Mouse (Mus musculus) MEL (cell line): Measurements from ENCODE around the gene Abca13. TPM values are rescaled to one million over a fixed set of nuclear protein-coding genes. Genes with fewer than 3 reads are reported as not detected.

ENCODE experiments used
- DNase-seq: peaks from one replicate; pipeline ENCODE4 v3.0.0; 2011; ENCODE audit warnings: low read depth, low spot score
- H3K27ac ChIP-seq: 2 replicates; pipeline ENCODE4 v1.5.1; 2012; ENCODE audit warnings: low read depth, mild to moderate bottlenecking, control low read depth, low read length, moderate library complexity; ENCODE audit not compliant: control insufficient read depth
- H3K27me3 ChIP-seq, 2 experiments: fragments of 150-350 bp in 1 of 2; sonication (generic) in 1 of 2; 2 replicates each; pipeline ENCODE4 v1.6.1; 2012; ENCODE audit warnings: low read length in 2 of 2, mild to moderate bottlenecking in 2 of 2, improper control_type of control experiment in 1 of 2, moderate library complexity in 1 of 2; ENCODE audit not compliant: insufficient read depth in 2 of 2, control insufficient read depth in 1 of 2
- H3K36me3 ChIP-seq, 2 experiments: 2 replicates each; pipeline ENCODE4 v1.6.1; 2012 to 2014; ENCODE audit warnings: low read length in 2 of 2, improper control_type of control experiment in 1 of 2, inconsistent platforms in 1 of 2, mild to moderate bottlenecking in 1 of 2; ENCODE audit not compliant: insufficient read depth in 2 of 2, control insufficient read depth in 1 of 2
- H3K4me1 ChIP-seq, 2 experiments: fragments of 150-350 bp in 1 of 2; sonication (generic) in 1 of 2; 2 replicates each; pipeline ENCODE4 v1.6.1; 2012; ENCODE audit warnings: low read length in 2 of 2, improper control_type of control experiment in 1 of 2, mild to moderate bottlenecking in 1 of 2; ENCODE audit not compliant: insufficient read depth in 2 of 2, control insufficient read depth in 1 of 2
- H3K4me3 ChIP-seq, 2 experiments: fragments of 150-350 bp in 1 of 2; sonication (generic) in 1 of 2; 2 replicates each; pipeline ENCODE4 v1.5.1; 2012; ENCODE audit warnings: low read depth in 2 of 2, low read length in 2 of 2, mild to moderate bottlenecking in 2 of 2, moderate library complexity in 2 of 2, control low read depth in 1 of 2, improper control_type of control experiment in 1 of 2; ENCODE audit not compliant: control insufficient read depth in 1 of 2, insufficient read depth in 1 of 2
- H3K79me2 ChIP-seq: 2 replicates; pipeline ENCODE4 v1.6.1; 2012; ENCODE audit warnings: mild to moderate bottlenecking, low read length, moderate library complexity; ENCODE audit not compliant: control insufficient read depth, poor library complexity, insufficient read depth
- H3K9ac ChIP-seq: 2 replicates; pipeline ENCODE4 v1.6.1; 2012; ENCODE audit warnings: low read depth, mild to moderate bottlenecking, control low read depth, low read length, moderate library complexity; ENCODE audit not compliant: control insufficient read depth, poor library complexity, severe bottlenecking
- H3K9me3 ChIP-seq: fragments of 150-350 bp; sonication (generic); replicated peaks from 2 replicates; pipeline ENCODE4 v1.6.1; 2012; ENCODE audit warnings: mild to moderate bottlenecking, low read length, improper control_type of control experiment, moderate library complexity; ENCODE audit not compliant: insufficient read depth
- CHD1 ChIP-seq: IDR thresholded peaks from 2 replicates; pipeline ENCODE4 v1.6.1; 2012; ENCODE audit warnings: low read depth, mild to moderate bottlenecking, inconsistent platforms, low read length, improper control_type of control experiment
- CHD2 ChIP-seq: IDR thresholded peaks from 2 replicates; pipeline ENCODE4 v1.6.1; 2011; ENCODE audit warnings: low read length, improper control_type of control experiment
- E2F4 ChIP-seq: IDR thresholded peaks from 2 replicates; pipeline ENCODE4 v1.6.1; 2011; ENCODE audit warnings: low read depth, low read length, improper control_type of control experiment, borderline replicate concordance
- EP300 ChIP-seq, 2 experiments: IDR thresholded peaks; 2 replicates each; pipeline ENCODE4 v1.6.1; 2011; ENCODE audit warnings: improper control_type of control experiment in 2 of 2, low read length in 2 of 2, low read depth in 1 of 2, mild to moderate bottlenecking in 1 of 2
- GABPA ChIP-seq: IDR thresholded peaks from 2 replicates; pipeline ENCODE4 v1.6.1; 2012; ENCODE audit warnings: low read depth, mild to moderate bottlenecking, inconsistent platforms, low read length, improper control_type of control experiment, moderate library complexity
- GATA1 ChIP-seq: IDR thresholded peaks from 2 replicates; pipeline ENCODE4 v1.6.1; 2011; ENCODE audit warnings: low read depth, low read length, improper control_type of control experiment
- HCFC1 ChIP-seq: IDR thresholded peaks from 2 replicates; pipeline ENCODE4 v1.6.1; 2012; ENCODE audit warnings: low read depth, mild to moderate bottlenecking, inconsistent platforms, low read length, improper control_type of control experiment, moderate library complexity
- JUND ChIP-seq: IDR thresholded peaks from 2 replicates; pipeline ENCODE4 v1.6.1; 2011; ENCODE audit warnings: low read depth, mild to moderate bottlenecking, improper control_type of control experiment, low read length
- KAT2A ChIP-seq: conservative IDR thresholded peaks from 2 replicates; pipeline ENCODE4 v1.6.1; 2012; ENCODE audit warnings: low read depth, low read length, improper control_type of control experiment, inconsistent platforms
- MAFK ChIP-seq: IDR thresholded peaks from 2 replicates; pipeline ENCODE4 v1.6.1; 2011; ENCODE audit warnings: low read depth, mild to moderate bottlenecking, low read length, improper control_type of control experiment, borderline replicate concordance
- MEF2A ChIP-seq: IDR thresholded peaks from 2 replicates; pipeline ENCODE4 v1.6.1; 2014; ENCODE audit warnings: low read depth, mild to moderate bottlenecking, inconsistent platforms, low read length, improper control_type of control experiment; ENCODE audit not compliant: poor library complexity, insufficient replicate concordance, severe bottlenecking; ENCODE audit errors: extremely low read depth
- MYC ChIP-seq: IDR thresholded peaks from 2 replicates; pipeline ENCODE4 v1.6.1; 2011; ENCODE audit warnings: low read depth, mild to moderate bottlenecking, low read length, improper control_type of control experiment, moderate library complexity
- NELFE ChIP-seq: IDR thresholded peaks from 2 replicates; pipeline ENCODE4 v1.6.1; 2011; ENCODE audit warnings: low read depth, low read length, improper control_type of control experiment
- NRF1 ChIP-seq: IDR thresholded peaks from 2 replicates; pipeline ENCODE4 v1.6.1; 2014; ENCODE audit warnings: low read depth, mild to moderate bottlenecking, inconsistent platforms, low read length, improper control_type of control experiment, moderate library complexity; ENCODE audit not compliant: poor library complexity, insufficient read depth, severe bottlenecking
- POLR2AphosphoS2 ChIP-seq: IDR thresholded peaks from 2 replicates; pipeline ENCODE4 v1.6.1; 2011; ENCODE audit warnings: low read length, improper control_type of control experiment
- POLR2AphosphoS5 ChIP-seq: IDR thresholded peaks from 2 replicates; pipeline ENCODE4 v1.6.1; 2012; ENCODE audit warnings: low read depth, borderline replicate concordance, mild to moderate bottlenecking, inconsistent platforms, low read length, moderate library complexity, mixed read lengths
- RCOR1 ChIP-seq: IDR thresholded peaks from 2 replicates; pipeline ENCODE4 v1.6.1; 2012; ENCODE audit warnings: low read depth, mild to moderate bottlenecking, inconsistent platforms, low read length, improper control_type of control experiment
- SMC3 ChIP-seq: IDR thresholded peaks from 2 replicates; pipeline ENCODE4 v1.6.1; 2011; ENCODE audit warnings: low read depth, low read length, improper control_type of control experiment
- TBP ChIP-seq: IDR thresholded peaks from 2 replicates; pipeline ENCODE4 v1.8.0; 2011; ENCODE audit warnings: low read depth, low read length, improper control_type of control experiment
- TCF12 ChIP-seq: IDR thresholded peaks from 2 replicates; pipeline ENCODE4 v1.6.1; 2014; ENCODE audit warnings: low read depth, mild to moderate bottlenecking, inconsistent platforms, low read length, improper control_type of control experiment, moderate library complexity
- ZC3H11A ChIP-seq: IDR thresholded peaks from 2 replicates; pipeline ENCODE4 v1.6.1; 2012; ENCODE audit warnings: low read depth, mild to moderate bottlenecking, inconsistent platforms, low read length, improper control_type of control experiment
- ZNF384 ChIP-seq: IDR thresholded peaks from 2 replicates; pipeline ENCODE4 v1.6.1; 2012; ENCODE audit warnings: low read depth, mild to moderate bottlenecking, inconsistent platforms, low read length, improper control_type of control experiment
- polyA plus RNA-seq, 2 experiments: library from polyadenylated mRNA; stranded (reverse) in 1 of 2; unstranded in 1 of 2; fragments of >175 nt in 1 of 2; fragments of >200 nt in 1 of 2; gene quantifications; 2 replicates each; pipeline versions ENCODE4 v1.2.1 to v1.2.4; 2012; ENCODE audit warnings: low replicate concordance in 2 of 2, low read depth in 1 of 2; ENCODE audit not compliant: insufficient read length in 2 of 2, insufficient read depth in 1 of 2, missing spikeins in 1 of 2
- total RNA-seq: library from RNA; depleted of rRNA; stranded (reverse); fragments of 300-350 nt; gene quantifications from 2 replicates; pipeline ENCODE4 v1.2.3, GENCODE M21; 2012

Abca13 gene
- total and polyA plus RNA-seq, 3 experiments, result not detected

DNA sequence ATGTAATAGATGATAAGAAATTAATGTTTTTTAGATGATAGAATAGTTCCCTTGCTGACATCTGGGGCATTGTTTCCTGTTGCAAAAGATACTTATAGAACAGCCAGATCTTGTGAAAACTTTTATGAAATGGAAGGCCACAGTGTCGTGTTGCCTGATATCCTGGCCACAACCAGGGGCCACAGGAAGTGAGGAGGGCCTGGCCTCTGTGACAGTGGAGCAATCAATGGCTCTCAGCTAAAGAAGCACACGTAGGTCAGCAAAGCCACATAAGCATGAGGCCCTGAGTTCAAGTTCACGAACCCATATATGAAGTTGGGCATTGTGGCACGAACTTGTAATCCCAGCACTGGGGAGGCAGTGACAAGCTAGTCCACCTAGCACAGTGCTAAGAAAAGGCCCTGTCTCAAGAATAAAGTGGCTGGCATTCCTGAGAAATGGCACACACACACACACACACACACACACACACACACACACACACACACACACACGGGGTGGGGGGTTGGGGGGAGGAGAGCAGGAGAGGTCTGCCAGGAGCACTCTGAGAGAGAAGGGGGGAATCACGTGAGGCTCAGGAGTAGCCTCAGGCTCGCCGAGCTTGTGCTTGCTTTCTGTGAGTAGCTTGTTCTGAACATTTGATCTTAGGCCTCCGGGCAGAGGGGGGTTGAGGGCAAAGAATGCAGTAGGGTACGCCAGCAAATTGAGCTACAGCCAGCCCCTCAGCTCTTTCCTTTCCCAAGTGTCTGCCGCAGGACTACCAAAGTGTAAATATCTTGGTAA lies 779 bp upstream of the Abca13 start:
- no peak overlapping the region for H3K9ac ChIP-seq

DNA sequence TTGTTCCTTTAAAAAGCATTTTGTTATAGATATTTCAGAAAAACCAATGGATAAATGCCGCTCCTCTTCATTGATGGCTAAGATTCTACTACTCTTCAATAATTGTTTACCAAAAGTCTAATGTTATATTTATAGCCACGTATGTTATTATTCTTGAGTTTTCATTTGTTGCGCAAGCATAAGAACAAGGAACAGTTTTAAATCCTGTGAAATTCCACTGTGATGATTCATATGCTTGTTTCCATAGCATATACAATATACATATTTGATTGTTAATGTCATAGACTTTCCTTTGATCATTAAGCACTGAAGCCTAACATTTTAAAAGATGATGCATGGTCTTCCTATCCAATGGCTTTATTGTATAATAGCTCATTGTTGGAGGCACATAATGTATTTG lies 3.1 kb downstream of the Abca13 start:
- Histone ChIP-seq H3K4me1 (no peaks in the 10 kb centered on the region), H3K4me3 (no peak overlapping the region), H3K9ac (no peak overlapping the region)
- TF ChIP-seq CHD1, result no peak
- no peak for TF ChIP-seq POLR2AphosphoS5
- TF ChIP-seq ZNF384, result no peak
- TF ChIP-seq KAT2A, result no peak
- TF ChIP-seq NELFE, result no peak
- TF ChIP-seq, all 39 proteins: peak for 0
- Histone ChIP-seq H3K79me2 (no peaks in the 10 kb centered on the region), H3K27me3 (no peaks in the 10 kb centered on the region; a peak in 1 of 4 replicates), H3K27ac (no peak overlapping the region), H3K36me3 (no peaks in the 10 kb centered on the region), H3K9me3 (no peaks in the 10 kb centered on the region)
- no peak for DNase-seq

More for the DNA sequence above, 779 bp upstream of the Abca13 start:
- Histone ChIP-seq H3K27ac (no peak overlapping the region), H3K4me3 (no peak overlapping the region), H3K79me2 (no peaks in the 10 kb centered on the region), H3K9me3 (no peaks in the 10 kb centered on the region), H3K36me3 (no peaks in the 10 kb centered on the region), H3K4me1 (no peaks in the 10 kb centered on the region), H3K27me3 (no peaks in the 10 kb centered on the region; a peak in 1 of 4 replicates)
- no peak for DNase-seq
- no peak for TF ChIP-seq MYC

DNA sequence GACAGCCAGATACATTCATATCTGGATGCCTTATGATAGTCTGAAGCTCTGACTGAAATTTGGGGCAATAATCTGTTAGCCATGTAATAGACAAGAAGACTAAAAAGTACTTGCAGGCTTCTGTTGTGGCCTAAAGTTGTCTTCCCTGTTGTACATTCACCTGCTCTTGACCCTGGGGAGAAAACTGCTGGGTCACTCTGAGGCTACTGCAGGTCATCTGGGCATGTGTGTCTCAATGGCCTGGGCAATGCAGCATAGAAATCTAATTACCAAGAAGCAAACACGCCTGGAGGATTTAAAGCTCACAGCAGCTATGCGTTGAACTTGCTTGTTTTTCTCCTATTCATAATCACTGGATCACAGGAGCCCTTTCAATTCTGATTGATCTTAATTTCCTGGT lies 8.1 kb downstream of the Abca13 start:
- H3K9ac ChIP-seq, result no peak overlapping the region
- H3K4me3 ChIP-seq, result no peak overlapping the region
- TF ChIP-seq MAFK (no peak), ZC3H11A (no peak), TBP (no peak), KAT2A (no peak), RCOR1 (no peak), NRF1 (no peak), HCFC1 (no peak), JUND (no peak), CHD2 (no peak), TCF12 (no peak), MEF2A (no peak), GABPA (no peak), E2F4 (no peak), GATA1 (no peak), SMC3 (no peak), POLR2AphosphoS2 (no peak), EP300 (IDR thresholded peaks at IDR 0.05; ENCODE audit: low read depth in 1 of 2, low read length in 2 of 2) (no peak)
- H3K4me1 ChIP-seq, result no peaks in the 10 kb centered on the region
- DNase-seq, result no peak
- no peak overlapping the region for H3K27ac ChIP-seq
- H3K27me3 ChIP-seq, result no peaks in the 10 kb centered on the region
- H3K79me2 ChIP-seq, result no peaks in the 10 kb centered on the region
- H3K36me3 ChIP-seq, result no peaks in the 10 kb centered on the region
- no peaks in the 10 kb centered on the region for H3K9me3 ChIP-seq
